Mouse (Mus musculus): Measurements from ENCODE around the gene Pax7.

DNA sequence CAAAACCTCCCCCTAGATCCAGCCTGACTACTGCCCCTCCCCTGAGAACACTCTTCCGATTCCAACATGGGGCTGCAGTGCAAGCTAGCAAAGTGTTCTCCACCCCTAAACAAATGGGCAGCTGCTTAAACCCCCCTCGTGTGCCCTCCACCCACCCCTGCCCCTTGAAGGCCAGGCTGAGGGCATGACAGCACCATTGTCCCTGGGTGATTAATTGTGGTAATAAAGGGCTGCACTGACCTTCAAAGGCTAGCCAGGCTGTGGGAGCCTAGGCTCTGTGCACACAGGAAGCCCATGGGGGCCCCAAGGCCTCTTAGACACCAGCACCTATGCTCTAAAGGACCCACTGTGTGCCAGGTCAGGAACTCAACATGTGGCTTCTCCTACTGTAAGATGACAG lies 29.3 kb downstream of the Pax7 start:
- no peak for TF ChIP-seq ZC3H11A (IDR thresholded peaks at IDR 0.05; ENCODE audit: borderline replicate concordance, low read depth, low read length)
- no peak for TF ChIP-seq MAFK (IDR thresholded peaks at IDR 0.05; ENCODE audit: insufficient read depth, low read depth, low read length)

Measured in ES-E14 (cell line).